Mouse (Mus musculus) granulocyte monocyte progenitor cell, adult 5-6 weeks (primary cell): Measurements from ENCODE around the gene Jun. TPM values are rescaled to one million over a fixed set of nuclear protein-coding genes. Genes with fewer than 3 reads are reported as not detected.

Experiments
- ATAC-seq: replicated peaks from 2 replicates; pipeline ENCODE4 v1.8.0; 2016; ENCODE audit warnings: mild to moderate bottlenecking, moderate TSS enrichment, inconsistent platforms; ENCODE audit not compliant: poor library complexity, severe bottlenecking
- total RNA-seq, 2 experiments: library from RNA; stranded (forward) in 1 of 2; stranded (reverse) in 1 of 2; fragments of 200-712, 200-1000 nt in 1 of 2; fragments of >200 nt in 1 of 2; fragmentation: Nextera tagmentation in 1 of 2; gene quantifications; 2 replicates each; pipeline ENCODE4 v1.2.3; 2014 to 2017

Gene Jun
- total RNA-seq (2014; fragmentation: Nextera tagmentation) (16.9 and 26.1 TPM in 2 replicates), total RNA-seq (2017) (173 and 195 TPM in 2 replicates)

DNA sequence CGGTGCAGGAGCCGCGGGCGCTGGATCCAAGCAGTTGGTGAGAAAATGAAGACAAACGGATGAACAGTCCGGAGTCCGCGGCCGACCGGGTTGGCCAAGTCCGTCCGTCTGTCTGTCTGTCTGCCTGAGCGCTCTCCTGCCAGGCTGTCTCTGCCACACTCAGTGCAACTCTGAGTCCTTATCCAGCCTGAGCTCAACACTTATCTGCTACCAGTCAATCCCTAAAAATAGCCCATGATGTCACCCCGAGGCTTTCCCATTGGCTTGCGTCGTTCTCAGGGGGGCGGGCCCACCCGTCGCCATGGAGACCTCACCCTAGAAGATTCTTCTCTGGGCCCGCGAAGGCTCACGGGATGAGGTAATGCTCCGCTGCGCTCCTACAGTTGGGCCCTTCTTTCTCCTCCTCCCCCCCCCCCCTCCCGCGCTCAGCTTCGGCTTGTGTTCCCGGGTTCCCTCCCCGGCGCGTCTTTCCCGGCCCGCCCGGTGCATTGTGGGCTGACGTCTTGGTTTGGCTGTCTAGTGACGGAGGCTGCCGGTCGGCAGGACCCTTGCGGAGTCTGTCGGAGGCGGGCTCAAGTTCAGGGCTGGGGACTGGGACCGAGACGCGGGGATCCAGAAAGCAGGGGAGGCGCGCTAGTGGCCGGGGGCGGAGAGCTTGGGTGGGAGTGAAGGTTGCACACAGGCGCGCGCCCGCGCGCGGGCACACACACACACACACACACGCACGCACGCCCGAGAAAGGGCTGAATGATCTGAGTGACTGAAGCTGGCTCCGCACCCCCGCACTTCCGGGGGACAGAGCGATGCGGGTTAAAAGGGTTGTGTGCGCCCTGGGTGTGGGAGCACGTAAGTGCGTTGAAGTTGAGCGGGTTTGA, at the start of gene Jun:
Jun (minus strand) TSS at position 198 of the 875 bp plus-strand sequence.
- ATAC-seq, result peak; percentile 37

DNA sequence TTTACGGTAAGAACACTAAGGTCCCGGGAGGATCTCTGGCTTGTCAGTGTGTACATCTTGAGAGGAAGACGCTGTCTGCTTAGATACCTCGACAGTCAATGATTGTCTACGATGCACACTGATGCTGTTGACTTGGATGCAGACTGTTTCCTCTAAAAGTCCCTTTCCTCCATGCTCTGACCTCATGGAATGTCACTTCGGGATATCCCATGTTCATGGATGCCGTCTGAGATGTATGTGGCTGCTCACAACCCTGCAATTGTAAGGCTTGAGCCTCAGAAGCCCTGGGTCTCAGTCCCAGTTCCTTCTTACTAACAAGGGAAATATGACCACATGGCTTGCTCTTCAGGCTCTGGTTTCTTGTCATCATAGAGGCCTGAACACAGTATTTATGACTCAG, 49.7 kb upstream of the Jun start:
- ATAC-seq, result no peak

DNA sequence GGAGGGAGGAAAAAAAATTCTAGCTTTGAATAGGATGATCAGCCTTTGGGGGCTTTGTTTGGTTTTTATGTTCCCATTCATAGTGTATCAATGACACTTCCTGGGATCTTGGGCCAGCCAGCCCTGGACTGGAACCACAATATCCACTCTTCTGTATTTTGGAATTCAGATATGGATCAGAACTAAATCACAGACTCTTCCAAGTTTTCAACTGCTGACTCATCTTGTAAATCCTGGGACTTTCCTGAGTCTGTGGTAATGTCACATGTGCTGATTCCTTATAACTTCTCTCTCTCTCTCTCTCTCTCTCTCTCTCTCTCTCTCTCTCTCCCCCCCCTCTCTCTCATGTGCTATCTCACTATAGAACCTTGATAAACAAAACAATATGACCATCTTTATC, 48.7 kb upstream of the Jun start:
- no peak for ATAC-seq

DNA sequence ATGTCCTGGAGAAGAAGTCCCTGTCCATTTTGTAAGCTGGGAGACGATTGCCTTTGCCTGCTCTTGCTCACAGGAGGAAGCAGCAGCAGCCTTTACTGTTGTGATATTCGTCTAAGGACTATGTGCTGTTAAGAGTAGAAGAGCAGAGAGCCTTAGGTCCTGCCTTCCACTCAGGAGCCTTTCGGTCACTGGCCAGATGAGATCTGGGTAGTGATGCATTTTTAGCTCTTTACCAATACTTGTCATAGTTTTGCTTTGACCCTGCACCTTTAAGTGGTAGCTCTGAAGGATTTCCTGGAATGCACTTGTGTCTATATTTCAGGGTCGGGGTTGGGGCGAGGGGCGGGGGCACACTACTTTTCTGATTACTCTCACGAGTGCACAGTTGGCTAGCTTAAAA, 47.4 kb upstream of the Jun start:
- no peak for ATAC-seq

DNA sequence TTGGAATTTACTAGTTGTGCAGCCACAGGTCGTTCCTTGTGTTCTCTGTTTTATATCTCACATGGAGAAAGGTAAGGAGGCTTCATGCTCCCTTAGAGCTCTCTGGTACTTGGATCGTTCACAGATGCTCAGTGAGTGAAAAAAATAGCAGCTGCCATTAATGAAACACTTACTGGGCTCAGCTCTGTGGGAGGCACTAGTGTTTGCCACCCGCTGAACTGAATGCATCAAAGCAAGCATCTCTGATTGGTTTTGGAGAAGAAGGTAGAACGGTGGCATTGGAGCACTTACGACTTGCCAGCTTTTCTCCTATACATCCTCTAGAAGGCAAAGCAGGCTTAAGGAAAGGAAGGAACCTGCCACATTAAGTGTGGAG, 46.7 kb upstream of the Jun start:
- no peak for ATAC-seq

DNA sequence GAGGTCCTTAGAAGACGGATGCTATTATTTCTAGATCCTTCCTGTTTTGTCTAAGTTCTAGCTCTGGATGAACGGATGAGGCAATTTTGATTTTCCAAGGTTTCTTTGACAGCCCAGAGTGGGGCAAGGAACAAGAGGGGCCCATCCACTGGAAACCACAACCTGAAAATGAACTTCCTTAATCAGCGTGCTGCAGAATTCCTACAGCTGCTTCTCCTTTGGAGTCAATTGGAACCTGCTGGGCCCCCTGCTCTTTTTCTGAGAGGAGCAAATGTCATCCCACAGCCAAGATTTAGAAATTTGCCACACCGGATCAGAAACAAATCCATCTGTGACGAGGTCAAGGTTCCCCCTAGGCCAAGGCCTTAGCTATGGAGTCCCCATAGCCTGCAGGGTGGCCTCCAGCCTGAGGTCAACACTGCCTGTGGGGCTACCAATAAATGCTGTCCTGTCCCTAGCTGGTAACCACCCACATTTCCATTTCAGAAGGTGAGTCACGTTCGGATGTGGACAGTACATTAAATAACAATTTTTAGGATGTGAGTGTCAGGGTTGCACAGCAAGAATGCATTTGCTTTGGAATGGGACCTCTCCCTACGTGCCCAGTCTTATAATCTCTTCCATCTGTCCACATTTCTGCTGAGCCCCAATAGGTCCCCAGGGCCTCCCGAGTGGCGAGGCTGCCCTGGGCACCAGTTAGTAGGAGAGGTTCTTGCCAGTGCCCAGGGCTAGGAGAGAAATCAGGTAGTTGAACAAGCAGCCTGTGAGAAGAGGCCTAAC, 46.1 kb upstream of the Jun start:
- ATAC-seq, result peak; percentile 40

DNA sequence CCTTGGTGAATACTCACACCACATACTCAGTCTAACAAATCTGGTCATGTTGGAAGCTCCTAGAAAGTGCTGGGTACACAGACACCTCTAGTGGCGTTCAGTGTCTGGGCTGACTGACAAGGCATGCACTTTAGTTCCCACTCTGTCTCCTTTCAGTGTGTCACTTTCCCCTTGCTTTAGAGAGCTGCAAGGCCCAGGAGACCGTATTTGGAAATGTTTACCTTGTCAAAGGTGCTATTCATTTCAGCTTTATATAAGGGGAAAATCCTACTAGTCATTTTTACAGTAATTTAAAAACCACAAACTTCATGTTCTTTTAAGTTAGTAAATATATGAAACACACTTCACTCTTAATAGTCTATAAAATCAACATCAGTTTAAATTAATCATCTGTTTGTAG, 44.7 kb upstream of the Jun start:
- no peak for ATAC-seq

DNA sequence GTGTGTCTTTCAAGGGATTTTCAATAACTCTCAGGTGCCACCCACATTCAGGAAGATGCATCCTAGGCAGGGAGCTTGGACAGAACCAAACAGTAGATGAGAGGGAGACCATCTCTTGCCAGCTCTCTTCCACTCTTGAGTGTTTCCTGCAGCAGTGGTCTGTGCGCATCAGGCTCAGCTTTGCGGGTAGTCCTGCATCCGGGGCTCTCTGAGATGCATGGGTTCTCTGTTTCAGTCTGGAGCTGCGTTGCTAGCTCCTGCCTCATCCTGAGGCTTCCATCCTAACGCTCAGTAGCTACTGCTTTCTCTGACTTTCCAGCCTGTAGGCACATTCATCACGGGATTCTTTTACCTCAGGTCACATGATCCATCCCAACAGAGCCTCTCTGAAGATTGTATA, 43.9 kb upstream of the Jun start:
- ATAC-seq, result no peak

DNA sequence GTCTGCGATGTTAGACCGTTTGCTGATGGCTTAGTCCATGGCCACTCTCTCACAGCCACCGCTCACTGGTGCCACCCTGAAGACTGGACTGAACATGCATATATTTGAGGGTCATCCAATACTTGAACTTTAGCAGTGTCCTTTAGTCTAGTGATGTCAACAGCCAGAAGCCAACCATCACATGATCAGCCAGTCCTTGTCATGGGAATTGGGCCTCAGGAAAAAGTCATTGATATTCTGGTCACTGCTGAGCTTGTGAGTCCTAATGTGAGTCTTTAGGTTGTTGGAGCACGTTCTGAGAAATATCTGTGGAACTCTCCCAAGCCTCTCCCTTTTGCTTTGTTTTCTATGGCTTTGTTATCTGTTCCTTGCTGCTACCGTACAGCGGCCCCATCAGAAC, 43.3 kb upstream of the Jun start:
- ATAC-seq, result no peak

DNA sequence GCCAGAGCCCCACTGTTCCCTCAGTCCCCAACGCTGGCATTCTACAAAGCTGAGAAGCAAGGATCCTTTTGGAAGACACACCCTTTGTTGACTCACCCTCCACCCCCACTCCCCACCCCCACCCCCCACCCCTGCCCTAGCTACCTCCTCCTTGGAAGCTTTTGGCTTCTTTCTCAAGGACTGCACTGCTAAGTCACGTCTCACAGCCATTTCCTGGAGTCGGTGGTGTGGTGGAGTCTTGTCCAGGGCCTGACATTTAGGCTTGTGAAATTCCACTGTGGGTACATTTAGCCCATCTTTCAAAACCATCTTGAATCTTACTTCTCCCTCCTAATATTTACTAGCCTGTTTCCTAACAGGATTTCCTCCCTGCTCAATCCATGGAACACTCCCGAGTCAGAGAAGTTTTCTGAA, 42.7 kb upstream of the Jun start:
- peak; percentile 62 for ATAC-seq

DNA sequence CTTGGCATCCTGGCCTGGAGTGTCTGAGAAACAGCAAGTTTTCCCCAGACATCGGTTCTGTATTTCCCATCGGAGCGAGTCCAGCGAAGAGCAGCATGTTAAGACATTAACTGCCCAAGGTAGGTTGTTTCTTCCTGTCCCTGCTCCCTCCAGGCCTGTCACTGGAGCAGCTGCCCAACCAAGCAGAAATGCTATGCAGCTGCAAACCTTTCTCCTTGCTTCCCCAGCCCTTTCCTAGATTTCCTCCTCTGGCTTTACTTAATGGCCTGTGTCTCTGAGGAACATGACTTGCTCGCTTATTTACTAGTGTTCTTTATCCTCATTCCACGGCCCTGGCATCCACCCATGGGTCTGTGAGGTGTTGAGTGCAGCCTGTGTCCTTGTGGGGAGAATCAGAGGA, 41.6 kb upstream of the Jun start:
- no peak for ATAC-seq

DNA sequence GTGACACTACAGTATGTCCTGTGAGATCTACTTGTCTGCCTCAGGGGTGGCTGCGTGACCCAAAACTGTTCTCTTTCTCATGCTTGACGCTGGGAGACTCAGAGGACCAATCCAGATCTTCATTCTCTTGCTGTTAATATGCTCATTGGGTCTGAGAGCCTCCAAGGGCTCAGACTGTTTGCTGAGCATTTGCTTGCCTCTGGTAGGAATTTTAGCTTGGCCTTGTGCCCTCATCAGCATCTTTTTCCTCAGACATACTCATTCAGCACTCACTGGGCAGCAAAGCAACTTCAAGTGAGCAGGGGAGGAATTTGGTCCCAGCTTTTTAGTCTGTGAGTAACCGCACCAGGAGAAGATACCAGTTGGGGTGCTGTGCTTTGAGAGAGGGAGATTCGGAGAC, 40.5 kb upstream of the Jun start:
- ATAC-seq, result no peak

DNA sequence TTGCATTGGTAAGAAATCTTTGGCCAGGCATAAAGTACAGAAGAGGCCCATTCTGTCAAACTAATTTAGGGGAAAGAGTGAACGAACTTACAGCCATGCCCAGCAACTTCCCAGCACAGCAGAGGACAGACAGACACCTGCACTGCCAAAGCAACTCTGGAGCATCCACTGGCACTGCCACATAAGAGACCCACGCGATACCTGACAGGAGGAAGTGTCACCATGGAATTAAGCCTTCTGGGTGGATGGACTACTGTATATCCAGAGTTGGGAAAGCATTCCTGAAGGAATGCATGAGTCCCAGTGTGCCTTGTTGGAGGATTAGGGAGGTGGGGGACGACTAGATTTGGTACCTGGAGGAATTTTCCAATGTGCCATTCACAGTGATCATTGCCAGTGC, 39.5 kb upstream of the Jun start:
- no peak for ATAC-seq

DNA sequence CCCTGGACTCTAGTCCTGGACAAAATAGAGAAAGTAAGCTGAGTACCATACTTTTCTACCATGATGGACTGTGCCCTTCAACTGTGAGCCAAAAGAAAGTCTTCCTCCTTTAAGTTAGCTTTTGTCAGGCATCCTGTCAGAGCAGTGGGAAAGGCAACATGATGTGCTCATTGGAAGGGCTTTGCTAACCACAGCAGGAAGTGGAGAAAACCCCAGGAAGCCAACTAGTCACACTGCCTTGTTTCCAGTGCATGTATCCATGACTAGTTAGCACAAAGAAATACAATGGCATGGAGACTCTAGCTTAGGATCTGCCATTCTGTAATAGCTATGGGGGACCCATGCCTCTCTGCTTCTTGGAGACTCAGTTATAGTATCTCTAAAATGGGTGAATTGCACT, 37.9 kb upstream of the Jun start:
- no peak for ATAC-seq

DNA sequence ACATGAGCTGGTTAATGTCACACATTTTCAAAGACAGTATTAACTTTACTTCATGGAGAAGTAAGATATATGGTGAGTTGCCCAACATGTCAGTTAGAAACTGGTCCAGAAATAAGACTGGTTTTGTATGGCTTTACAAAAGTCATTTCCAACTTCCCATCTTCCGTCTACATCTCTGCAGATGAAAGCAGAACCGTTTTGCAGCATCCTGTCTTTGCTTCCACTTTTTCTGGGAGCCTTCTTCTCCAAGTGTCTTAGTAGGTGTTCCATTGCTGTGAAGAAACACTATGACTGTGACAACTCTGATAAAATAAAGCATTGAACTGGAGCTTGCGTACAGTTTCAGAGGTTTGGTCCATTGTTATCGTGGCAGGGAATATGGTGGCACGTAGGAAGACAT, 37.0 kb upstream of the Jun start:
- peak; percentile 70 for ATAC-seq

DNA sequence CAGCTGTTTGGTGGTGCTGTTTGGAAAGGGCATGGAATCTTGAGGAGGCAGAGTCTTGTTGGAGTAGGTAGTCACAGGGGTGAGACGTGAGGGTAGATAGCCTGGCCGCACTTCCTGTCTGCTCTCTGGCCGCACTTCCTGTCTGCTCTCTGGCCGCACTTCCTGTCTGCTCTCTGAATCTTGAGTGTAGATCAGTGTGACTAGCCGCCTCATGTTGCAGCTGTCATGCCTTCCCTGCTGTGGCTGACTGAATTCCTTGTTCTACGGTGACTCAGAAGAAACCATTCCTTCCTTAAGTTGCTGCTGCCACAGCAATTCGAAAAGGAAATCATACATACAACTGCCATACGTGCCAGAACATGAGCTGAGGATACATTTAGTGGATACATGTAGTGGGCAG, 31.9 kb upstream of the Jun start:
- ATAC-seq, result peak; percentile 68

DNA sequence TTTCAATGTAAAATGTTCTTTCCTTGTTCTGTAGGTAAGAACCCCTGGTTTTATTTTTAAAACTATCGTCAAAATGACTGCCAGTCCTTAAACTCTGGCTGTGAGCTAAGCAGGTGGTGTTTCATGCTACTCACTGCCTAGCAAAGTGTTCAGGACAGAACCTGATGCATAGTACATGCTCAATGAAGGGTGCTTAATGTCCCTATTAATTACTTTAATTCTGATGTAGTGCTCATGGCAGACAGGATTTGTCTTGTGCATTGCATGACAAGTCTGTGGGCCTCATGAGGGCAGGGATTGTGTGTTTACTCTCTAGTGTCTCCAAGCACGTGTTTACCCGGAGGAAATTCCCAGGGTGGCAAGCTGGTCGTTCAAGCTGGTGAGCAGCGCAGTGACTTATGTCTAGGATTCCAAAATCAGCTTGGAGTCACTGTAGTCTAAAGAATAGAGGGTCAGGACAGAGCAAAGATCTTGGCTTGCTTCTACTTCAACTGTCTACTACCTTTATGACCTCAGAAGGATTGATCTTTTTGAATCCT, 31.2 kb upstream of the Jun start:
- 0 out of 2 replicates have a peak, but pooled peaks have one; percentile 1 for ATAC-seq

DNA sequence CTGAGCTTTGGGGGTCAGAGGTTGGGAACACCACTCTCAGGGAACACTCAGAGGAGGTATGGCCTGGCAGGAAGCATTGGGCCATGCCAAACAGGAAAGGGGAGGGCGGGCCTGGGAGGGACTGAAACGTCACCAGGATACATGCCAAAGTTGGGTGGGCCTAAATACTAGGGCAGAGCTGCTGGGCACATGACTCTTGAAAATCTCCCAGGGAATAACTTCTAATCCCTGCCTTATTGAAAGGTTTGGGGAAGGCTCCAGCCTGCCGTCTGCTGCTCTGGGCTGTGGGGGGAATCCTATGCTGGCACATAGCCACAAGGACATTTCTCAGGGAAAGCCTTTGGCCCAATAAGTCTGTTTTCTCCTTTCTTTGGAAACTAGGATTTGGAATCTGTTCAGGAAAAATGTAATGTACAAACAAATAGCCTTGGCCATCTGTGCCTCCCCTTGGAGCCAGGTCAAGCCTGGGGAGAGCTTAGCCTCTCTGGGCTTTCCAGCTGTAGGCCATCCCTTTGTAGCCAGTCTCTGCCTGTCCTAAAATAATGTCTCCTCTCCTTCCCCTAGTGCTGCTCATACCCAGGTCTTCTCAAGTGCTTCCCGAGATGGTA, 30.6 kb upstream of the Jun start:
- peak; percentile 57 for ATAC-seq

DNA sequence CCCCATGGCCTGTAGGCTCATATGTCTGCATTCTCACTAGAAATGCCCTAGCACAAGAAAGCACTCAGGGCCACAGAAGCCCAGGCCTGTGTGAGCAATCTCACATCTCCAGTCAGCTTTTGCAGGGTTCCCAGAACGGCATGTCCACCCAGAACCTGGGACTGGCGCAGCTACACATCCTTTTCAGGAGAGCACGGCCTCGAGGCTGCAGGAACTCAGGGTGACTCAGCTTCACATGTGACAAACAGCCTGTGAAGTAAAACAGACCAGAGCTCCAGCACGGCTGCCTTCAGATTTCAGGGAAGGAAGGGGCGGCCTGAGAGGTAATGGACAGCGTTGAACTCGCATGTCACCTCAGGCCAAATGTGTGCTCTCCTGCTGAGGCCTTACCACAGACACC, 29.6 kb upstream of the Jun start:
- ATAC-seq, result peak; percentile 26; the same call in 1 of the 2 replicates

DNA sequence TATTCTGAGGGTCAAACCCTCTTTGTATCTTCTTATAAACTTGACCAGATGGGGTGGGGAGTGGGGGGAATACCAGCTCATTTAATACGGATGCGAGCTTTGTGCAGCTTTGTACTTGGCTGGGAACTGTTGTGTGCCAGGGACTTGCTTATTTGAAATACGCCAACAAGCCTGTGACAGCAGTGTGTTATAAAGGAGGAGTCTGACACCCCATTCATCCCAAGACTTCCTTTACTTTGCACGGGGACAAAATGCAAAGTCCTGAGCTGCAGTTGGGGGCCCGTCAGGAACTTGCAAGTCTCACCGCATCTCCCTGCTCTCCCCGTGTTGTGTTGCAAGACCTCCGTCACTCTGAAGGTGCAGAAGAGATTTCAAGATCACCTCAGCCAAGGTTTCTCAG, 26.6 kb upstream of the Jun start:
- no peak for ATAC-seq

DNA sequence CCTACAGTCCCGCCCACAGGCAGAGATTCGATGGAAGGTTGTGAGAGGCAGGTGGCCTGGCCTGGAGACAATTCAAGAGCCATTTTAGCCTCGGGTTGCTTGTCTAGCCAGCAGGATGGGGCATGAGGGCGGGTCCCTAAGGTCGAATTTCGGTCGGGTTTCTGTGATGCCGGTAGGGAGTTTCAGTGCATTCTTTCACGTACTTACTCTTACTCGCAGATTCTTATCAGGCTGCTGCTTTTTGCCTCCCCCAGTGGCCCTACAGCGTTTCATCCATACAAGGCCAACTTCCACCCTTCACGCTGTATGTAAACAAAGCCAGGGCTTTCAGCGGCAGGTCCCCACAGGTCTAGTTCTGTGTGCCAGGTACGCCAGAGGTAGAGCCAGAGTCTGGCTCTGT, 24.3 kb upstream of the Jun start:
- no peak for ATAC-seq
